Mouse (Mus musculus): ENCODE results near the gene Ccdc175. TPM values are rescaled to one million over a fixed set of nuclear protein-coding genes. Genes with fewer than 3 reads are reported as not detected.

Ccdc175 gene
- total and polyA plus RNA-seq, 3 experiments, result not detected

- TF ChIP-seq MAZ (IDR thresholded peaks at IDR 0.05; ENCODE audit: low read depth, low read length), result no peak
- TF ChIP-seq RAD21 (IDR thresholded peaks at IDR 0.05; ENCODE audit: low read depth, low read length), result no peak
- no peak for TF ChIP-seq MAX (IDR thresholded peaks at IDR 0.05; ENCODE audit: low read length)
- TF ChIP-seq MEF2A (IDR thresholded peaks at IDR 0.05; ENCODE audit: borderline replicate concordance, low read depth, low read length), result no peak
- no peak for TF ChIP-seq TCF12 (IDR thresholded peaks at IDR 0.05; ENCODE audit: low read depth, low read length)
- TF ChIP-seq CHD1 (IDR thresholded peaks at IDR 0.05; ENCODE audit: low read depth, low read length), result no peak
- TF ChIP-seq NRF1 (IDR thresholded peaks at IDR 0.05; ENCODE audit: low read depth, low read length), result no peak
- Histone ChIP-seq H3K9me3 (replicated peaks; ENCODE audit: low read length) (no peaks in the 10 kb centered on the region), H3K4me3 (replicated peaks in 1 of 3; ENCODE audit: low read depth in 2 of 3, low read length in 2 of 3, poor library complexity in 1 of 3) (no peak overlapping the region), H3K79me2 (replicated peaks; ENCODE audit: control insufficient read depth, extremely low read depth, insufficient read depth, poor library complexity, severe bottlenecking) (no peaks in the 10 kb centered on the region), H3K27ac (ENCODE audit: insufficient read depth, low read depth) (no peak overlapping the region), H3K9ac (ENCODE audit: insufficient read depth, low read depth) (no peak overlapping the region), H3K4me2 (ENCODE audit: insufficient read depth, low read depth, poor library complexity, severe bottlenecking) (no peak overlapping the region), H3K36me3 (replicated peaks in 1 of 2; ENCODE audit: control insufficient read depth in 1 of 2, insufficient read depth in 1 of 2, low read length in 1 of 2) (no peaks in the 10 kb centered on the region), H3K4me1 (ENCODE audit: control insufficient read depth in 1 of 2, insufficient read depth in 2 of 2) (no peaks in the 10 kb centered on the region), H3K27me3 (replicated peaks) (no peaks in the 10 kb centered on the region)
- DNase-seq (ENCODE audit: extremely low read depth), result no peak
- dilution Hi-C loops (cut with MboI; ENCODE audit: extremely low pct_ligation_motif_present, extremely low pct_unique_long_range_greater_than_20kb, low sequenced_read_pairs), result no loop called here
- in situ Hi-C loops (cut with MboI; ENCODE audit: low pct_ligation_motif_present, low pct_unique_long_range_greater_than_20kb, low sequenced_read_pairs), result no loop called here
Observed at GRCm38 (mm10) chr12:72158421-72158820, 26.4 kb downstream of the Ccdc175 start.

- no peaks in the 10 kb centered on the region for H3K36me3 ChIP-seq (replicated peaks in 1 of 2; ENCODE audit: control insufficient read depth in 1 of 2, insufficient read depth in 1 of 2, low read length in 1 of 2)
- no peak overlapping the region for H3K27ac ChIP-seq (ENCODE audit: insufficient read depth, low read depth)
- H3K4me3 ChIP-seq (replicated peaks in 1 of 3; ENCODE audit: low read depth in 2 of 3, low read length in 2 of 3, poor library complexity in 1 of 3), result no peak overlapping the region
- in situ Hi-C loops (cut with MboI; ENCODE audit: low pct_ligation_motif_present, low pct_unique_long_range_greater_than_20kb, low sequenced_read_pairs), result no loop called here
- H3K4me2 ChIP-seq (ENCODE audit: insufficient read depth, low read depth, poor library complexity, severe bottlenecking), result no peak overlapping the region
- no peaks in the 10 kb centered on the region for H3K27me3 ChIP-seq (replicated peaks)
- H3K4me1 ChIP-seq (ENCODE audit: control insufficient read depth in 1 of 2, insufficient read depth in 2 of 2), result peaks cover 0 to 4% of the 10 kb centered on the region in 2 experiments; a peak in 2 of 4 replicates
- H3K9me3 ChIP-seq (replicated peaks; ENCODE audit: low read length), result no peaks in the 10 kb centered on the region
- no peak overlapping the region for H3K9ac ChIP-seq (ENCODE audit: insufficient read depth, low read depth)
- TF ChIP-seq KAT2A (IDR thresholded peaks at IDR 0.05; ENCODE audit: insufficient replicate concordance, low read length) (no peak), POLR2AphosphoS2 (IDR thresholded peaks at IDR 0.05; ENCODE audit: low read depth, low read length) (no peak), RCOR1 (conservative IDR thresholded peaks at IDR 0.05; ENCODE audit: low read depth, low read length) (no peak), MAFK (IDR thresholded peaks at IDR 0.05; ENCODE audit: insufficient replicate concordance, low read length) (no peak), JUN (IDR thresholded peaks at IDR 0.05; ENCODE audit: insufficient read depth, low read depth, low read length) (no peak), ZKSCAN1 (IDR thresholded peaks at IDR 0.05; ENCODE audit: borderline replicate concordance, low read depth, low read length) (no peak), TBP (conservative IDR thresholded peaks at IDR 0.05; ENCODE audit: low read depth, low read length) (no peak), HCFC1 (IDR thresholded peaks at IDR 0.05; ENCODE audit: low read depth, low read length) (no peak), CHD2 (IDR thresholded peaks at IDR 0.05; ENCODE audit: low read length) (no peak), MXI1 (IDR thresholded peaks at IDR 0.05; ENCODE audit: low read depth, low read length) (no peak), NELFE (IDR thresholded peaks at IDR 0.05; ENCODE audit: low read depth, low read length) (no peak), USF1 (IDR thresholded peaks at IDR 0.05; ENCODE audit: low read depth, low read length) (no peak), RAD21 (IDR thresholded peaks at IDR 0.05; ENCODE audit: low read depth, low read length) (no peak), IRF4 (IDR thresholded peaks at IDR 0.05; ENCODE audit: low read depth, low read length) (no peak), ZMIZ1 (IDR thresholded peaks at IDR 0.05; ENCODE audit: low read depth, low read length) (no peak), TCF12 (IDR thresholded peaks at IDR 0.05; ENCODE audit: low read depth, low read length) (no peak), MAZ (IDR thresholded peaks at IDR 0.05; ENCODE audit: low read depth, low read length) (no peak), MYC (IDR thresholded peaks at IDR 0.05; ENCODE audit: low read depth, low read length) (no peak)
- dilution Hi-C loops (cut with MboI; ENCODE audit: extremely low pct_ligation_motif_present, extremely low pct_unique_long_range_greater_than_20kb, low sequenced_read_pairs), result no loop called here
- H3K79me2 ChIP-seq (replicated peaks; ENCODE audit: control insufficient read depth, extremely low read depth, insufficient read depth, poor library complexity, severe bottlenecking), result no peaks in the 10 kb centered on the region
- no peak for DNase-seq (ENCODE audit: extremely low read depth)
Observed at GRCm38 (mm10) chr12:72150786-72151185, 34.0 kb downstream of the Ccdc175 start.

All from CH12.LX (cell line).